Mouse (Mus musculus) CH12.LX (cell line): ENCODE data around the gene Chst11. TPM values are rescaled to one million over a fixed set of nuclear protein-coding genes. Genes with fewer than 3 reads are reported as not detected.
A peak's percentile ranks its signal among the peaks of the same experiment; 100 is the strongest.

Source experiments
- DNase-seq: peaks from one replicate; pipeline ENCODE4 v3.0.0-alpha.2; 2013; ENCODE audit errors: extremely low read depth
- H3K27ac ChIP-seq: 2 replicates; pipeline ENCODE4 v1.5.1; 2012; ENCODE audit warnings: low read depth, mild to moderate bottlenecking, control low read depth, moderate library complexity; ENCODE audit not compliant: insufficient read depth
- H3K27me3 ChIP-seq: replicated peaks from 2 replicates; pipeline ENCODE3; 2012; ENCODE audit warnings: inconsistent platforms
- H3K36me3 ChIP-seq, 2 experiments: replicated peaks in 1 of 2; 2 replicates each; pipeline versions ENCODE3 to v1.6.1; 2012; ENCODE audit warnings: inconsistent platforms in 1 of 2, low read length in 1 of 2, mild to moderate bottlenecking in 1 of 2, mixed read lengths in 1 of 2, moderate library complexity in 1 of 2; ENCODE audit not compliant: control insufficient read depth in 1 of 2, insufficient read depth in 1 of 2
- H3K4me1 ChIP-seq, 2 experiments: 2 replicates each; pipeline ENCODE4 v1.6.1; 2012; ENCODE audit warnings: inconsistent platforms in 1 of 2, moderate library complexity in 1 of 2; ENCODE audit not compliant: insufficient read depth in 2 of 2, control insufficient read depth in 1 of 2
- H3K4me2 ChIP-seq: 2 replicates; pipeline ENCODE4 v1.6.1; 2012; ENCODE audit warnings: low read depth, mild to moderate bottlenecking, control low read depth; ENCODE audit not compliant: poor library complexity, insufficient read depth, severe bottlenecking
- H3K4me3 ChIP-seq, 3 experiments: fragments of 150-350 bp in 1 of 3; sonication (generic) in 1 of 3; replicated peaks in 1 of 3; 2 replicates each; pipeline versions ENCODE3 to v1.5.1; 2011 to 2012; ENCODE audit warnings: low read depth in 2 of 3, low read length in 2 of 3, mild to moderate bottlenecking in 2 of 3, moderate library complexity in 2 of 3, control low read depth in 1 of 3, improper control_type of control experiment in 1 of 3, inconsistent platforms in 1 of 3, mixed read lengths in 1 of 3; ENCODE audit not compliant: poor library complexity in 1 of 3
- H3K79me2 ChIP-seq: replicated peaks from 2 replicates; pipeline ENCODE4 v1.6.1; 2012; ENCODE audit warnings: mild to moderate bottlenecking, moderate library complexity; ENCODE audit not compliant: control insufficient read depth, poor library complexity, insufficient read depth, severe bottlenecking; ENCODE audit errors: extremely low read depth
- H3K9ac ChIP-seq: 2 replicates; pipeline ENCODE4 v1.6.1; 2012; ENCODE audit warnings: low read depth, mild to moderate bottlenecking, control low read depth, moderate library complexity; ENCODE audit not compliant: insufficient read depth
- H3K9me3 ChIP-seq: replicated peaks from 2 replicates; pipeline ENCODE3; 2012; ENCODE audit warnings: low read length, inconsistent platforms, mixed read lengths
- BHLHE40 ChIP-seq: IDR thresholded peaks from 2 replicates; pipeline ENCODE4 v1.6.1; 2011; ENCODE audit warnings: mild to moderate bottlenecking, low read depth, low read length, improper control_type of control experiment
- CHD2 ChIP-seq: IDR thresholded peaks from 2 replicates; pipeline ENCODE4 v1.6.1; 2011; ENCODE audit warnings: low read length, improper control_type of control experiment
- CTCF ChIP-seq, 2 experiments: IDR thresholded peaks in 1 of 2; conservative IDR thresholded peaks in 1 of 2; 2 replicates each; pipeline ENCODE4 v1.5.1; 2011 to 2012; ENCODE audit warnings: low read depth in 2 of 2, low read length in 2 of 2, improper control_type of control experiment in 1 of 2, inconsistent platforms in 1 of 2, mild to moderate bottlenecking in 1 of 2, moderate library complexity in 1 of 2
- ELF1 ChIP-seq: IDR thresholded peaks from 2 replicates; pipeline ENCODE4 v1.6.1; 2014; ENCODE audit warnings: low read depth, mild to moderate bottlenecking, inconsistent platforms, low read length, improper control_type of control experiment
- EP300 ChIP-seq: IDR thresholded peaks from 2 replicates; pipeline ENCODE4 v1.6.1; 2011; ENCODE audit warnings: low read length, improper control_type of control experiment
- ETS1 ChIP-seq: conservative IDR thresholded peaks from 2 replicates; pipeline ENCODE4 v1.6.1; 2012; ENCODE audit warnings: low read depth, mild to moderate bottlenecking, inconsistent platforms, low read length, improper control_type of control experiment, moderate library complexity
- GABPA ChIP-seq: IDR thresholded peaks from 2 replicates; pipeline ENCODE4 v1.6.1; 2012; ENCODE audit warnings: low read depth, low read length, improper control_type of control experiment, inconsistent platforms; ENCODE audit not compliant: insufficient replicate concordance
- HCFC1 ChIP-seq: IDR thresholded peaks from 2 replicates; pipeline ENCODE4 v1.6.1; 2012; ENCODE audit warnings: low read depth, mild to moderate bottlenecking, inconsistent platforms, low read length, improper control_type of control experiment
- IRF4 ChIP-seq: IDR thresholded peaks from 2 replicates; pipeline ENCODE4 v1.6.1; 2014; ENCODE audit warnings: low read depth, mild to moderate bottlenecking, inconsistent platforms, low read length, improper control_type of control experiment
- JUN ChIP-seq: IDR thresholded peaks from 2 replicates; pipeline ENCODE4 v1.6.1; 2011; ENCODE audit warnings: low read depth, mild to moderate bottlenecking, low read length, improper control_type of control experiment, moderate library complexity; ENCODE audit not compliant: insufficient read depth
- JUND ChIP-seq: conservative IDR thresholded peaks from 2 replicates; pipeline ENCODE4 v1.6.1; 2011; ENCODE audit warnings: low read depth, low read length, improper control_type of control experiment
- MAFK ChIP-seq: IDR thresholded peaks from 2 replicates; pipeline ENCODE4 v1.6.1; 2011; ENCODE audit warnings: low read length, improper control_type of control experiment; ENCODE audit not compliant: insufficient replicate concordance
- MAX ChIP-seq: IDR thresholded peaks from 2 replicates; pipeline ENCODE4 v1.6.1; 2011; ENCODE audit warnings: low read length, improper control_type of control experiment
- MAZ ChIP-seq: IDR thresholded peaks from 2 replicates; pipeline ENCODE4 v1.6.1; 2012; ENCODE audit warnings: low read depth, mild to moderate bottlenecking, inconsistent platforms, low read length, improper control_type of control experiment, moderate library complexity
- MYC ChIP-seq: IDR thresholded peaks from 2 replicates; pipeline ENCODE4 v1.6.1; 2011; ENCODE audit warnings: low read depth, mild to moderate bottlenecking, improper control_type of control experiment, low read length
- NELFE ChIP-seq: IDR thresholded peaks from 2 replicates; pipeline ENCODE4 v1.6.1; 2011; ENCODE audit warnings: low read depth, low read length, improper control_type of control experiment
- NRF1 ChIP-seq: IDR thresholded peaks from 2 replicates; pipeline ENCODE4 v1.6.1; 2014; ENCODE audit warnings: low read depth, mild to moderate bottlenecking, inconsistent platforms, low read length, improper control_type of control experiment, moderate library complexity
- PAX5 ChIP-seq: IDR thresholded peaks from 2 replicates; pipeline ENCODE4 v1.6.1; 2012; ENCODE audit warnings: low read length, inconsistent platforms, mixed read lengths
- POLR2AphosphoS2 ChIP-seq: IDR thresholded peaks from 2 replicates; pipeline ENCODE4 v1.6.1; 2011; ENCODE audit warnings: low read depth, low read length, improper control_type of control experiment
- RAD21 ChIP-seq: IDR thresholded peaks from 2 replicates; pipeline ENCODE4 v1.6.1; 2011; ENCODE audit warnings: low read depth, mild to moderate bottlenecking, low read length, improper control_type of control experiment, moderate library complexity
- RCOR1 ChIP-seq: conservative IDR thresholded peaks from 2 replicates; pipeline ENCODE4 v1.6.1; 2012; ENCODE audit warnings: low read depth, mild to moderate bottlenecking, inconsistent platforms, low read length, improper control_type of control experiment
- SIN3A ChIP-seq: IDR thresholded peaks from 2 replicates; pipeline ENCODE4 v1.6.1; 2012; ENCODE audit warnings: low read length, improper control_type of control experiment, inconsistent platforms
- SMC3 ChIP-seq: IDR thresholded peaks from 2 replicates; pipeline ENCODE4 v1.6.1; 2011; ENCODE audit warnings: low read depth, low read length, improper control_type of control experiment
- TBP ChIP-seq: conservative IDR thresholded peaks from 2 replicates; pipeline ENCODE4 v1.6.1; 2011; ENCODE audit warnings: low read depth, low read length, improper control_type of control experiment
- TCF12 ChIP-seq: IDR thresholded peaks from 2 replicates; pipeline ENCODE4 v1.6.1; 2014; ENCODE audit warnings: low read depth, mild to moderate bottlenecking, inconsistent platforms, low read length, improper control_type of control experiment
- USF1 ChIP-seq: IDR thresholded peaks from 2 replicates; pipeline ENCODE4 v1.6.1; 2014; ENCODE audit warnings: low read depth, mild to moderate bottlenecking, inconsistent platforms, low read length, improper control_type of control experiment
- USF2 ChIP-seq: conservative IDR thresholded peaks from 2 replicates; pipeline ENCODE4 v1.6.1; 2011; ENCODE audit warnings: low read depth, low read length, improper control_type of control experiment
- ZC3H11A ChIP-seq: IDR thresholded peaks from 2 replicates; pipeline ENCODE4 v1.6.1; 2012; ENCODE audit warnings: low read depth, mild to moderate bottlenecking, inconsistent platforms, low read length, improper control_type of control experiment
- ZKSCAN1 ChIP-seq: IDR thresholded peaks from 2 replicates; pipeline ENCODE4 v1.6.1; 2012; ENCODE audit warnings: low read depth, inconsistent platforms, low read length, improper control_type of control experiment, borderline replicate concordance
- ZMIZ1 ChIP-seq: IDR thresholded peaks from 2 replicates; pipeline ENCODE4 v1.6.1; 2012; ENCODE audit warnings: low read depth, mild to moderate bottlenecking, inconsistent platforms, low read length, improper control_type of control experiment
- ZNF384 ChIP-seq: IDR thresholded peaks from 2 replicates; pipeline ENCODE4 v1.6.1; 2012; ENCODE audit warnings: low read depth, low read length, improper control_type of control experiment, inconsistent platforms
- dilution Hi-C: fragments of 300-500 bp; cut with MboI; formaldehyde crosslinking; loops from 2 replicates; pipeline ENCODE4 v1.14.3; 2020; ENCODE audit warnings: low sequenced_read_pairs; ENCODE audit not compliant: extremely low pct_unique_long_range_greater_than_20kb, extremely low pct_ligation_motif_present
- in situ Hi-C: fragments of 300-500 bp; cut with MboI; formaldehyde crosslinking; loops from 3 replicates; pipeline ENCODE4 v1.14.3; 2019; ENCODE audit warnings: low sequenced_read_pairs, low pct_ligation_motif_present, low pct_unique_long_range_greater_than_20kb, mixed read lengths
- polyA plus RNA-seq: library from polyadenylated mRNA; unstranded; fragments of >175 nt; gene quantifications from 2 replicates; pipeline ENCODE4 v1.2.1, GENCODE M21; 2012; ENCODE audit warnings: low read depth; ENCODE audit not compliant: insufficient read length
- total RNA-seq, 2 experiments: library from RNA; depleted of rRNA; stranded (reverse); fragments of 300-350 nt in 1 of 2; fragments of >200 nt in 1 of 2; gene quantifications; 2 replicates each; pipeline ENCODE4 v1.2.3; 2012 to 2014

Gene Chst11
- total and polyA plus RNA-seq, 3 experiments: 3.6 to 5.3 (median 4.5) TPM

GRCm38 (mm10) chr10:83093705-83094104 lies 108.4 kb downstream of the Chst11 start:
- Histone ChIP-seq H3K4me3 (no peak overlapping the region), H3K4me1 (peaks cover 0 to 16% of the 10 kb centered on the region in 2 experiments; a peak in 2 of 4 replicates), H3K9ac (no peak overlapping the region), H3K27ac (no peak overlapping the region), H3K4me2 (no peak overlapping the region), H3K36me3 (no peaks in the 10 kb centered on the region), H3K79me2 (no peaks in the 10 kb centered on the region), H3K9me3 (no peaks in the 10 kb centered on the region), H3K27me3 (no peaks in the 10 kb centered on the region)
- no peak for TF ChIP-seq NELFE
- no peak for TF ChIP-seq USF2
- no peak for TF ChIP-seq JUN
- no peak for TF ChIP-seq MAZ
- TF ChIP-seq PAX5: no peak
- no peak for TF ChIP-seq RCOR1
- TF ChIP-seq POLR2AphosphoS2: no peak
- no peak for TF ChIP-seq GABPA
- no peak for TF ChIP-seq CTCF (conservative IDR thresholded peaks at IDR 0.05 in 1 of 2, IDR thresholded peaks at IDR 0.05 in 1 of 2; ENCODE audit: low read depth in 2 of 2, low read length in 2 of 2)
- TF ChIP-seq BHLHE40: no peak
- TF ChIP-seq TCF12: no peak
- TF ChIP-seq ELF1: no peak
- in situ Hi-C loops (no loop called here), dilution Hi-C loops (no loop called here)
- no peak for DNase-seq

- Histone ChIP-seq H3K79me2 (no peaks in the 10 kb centered on the region), H3K4me2 (no peak overlapping the region), H3K27ac (no peak overlapping the region), H3K4me3 (no peak overlapping the region), H3K9me3 (no peaks in the 10 kb centered on the region), H3K9ac (no peak overlapping the region), H3K27me3 (no peaks in the 10 kb centered on the region), H3K36me3 (no peaks in the 10 kb centered on the region), H3K4me1 (peaks cover 0 to 16% of the 10 kb centered on the region in 2 experiments; a peak in 2 of 4 replicates)
- dilution Hi-C loops: no loop called here
- peak; percentile 59 for DNase-seq
- no peak for TF ChIP-seq SIN3A
- no peak for TF ChIP-seq GABPA
- TF ChIP-seq CHD2: no peak
- TF ChIP-seq NRF1: no peak
- no peak for TF ChIP-seq IRF4
- no peak for TF ChIP-seq ZKSCAN1
- TF ChIP-seq BHLHE40: no peak
- no peak for TF ChIP-seq RAD21
- TF ChIP-seq SMC3: no peak
- no peak for TF ChIP-seq ZMIZ1
- no peak for TF ChIP-seq ZC3H11A
- TF ChIP-seq MAFK: no peak
- no peak for TF ChIP-seq NELFE
- TF ChIP-seq HCFC1: no peak
- TF ChIP-seq TCF12: no peak
- TF ChIP-seq JUN: no peak
- peak; percentile 76 for TF ChIP-seq ETS1
- TF ChIP-seq PAX5: no peak
- TF ChIP-seq ELF1: no peak
- TF ChIP-seq TBP: no peak
- peak; percentile 85 for TF ChIP-seq ZNF384
- TF ChIP-seq USF1: no peak
- TF ChIP-seq MYC: no peak
- peak; percentile 10; the same call in 1 of the 2 replicates for TF ChIP-seq EP300
- 0 out of 2 replicates have a peak, but pooled peaks have one; percentile 14 for TF ChIP-seq JUND
- no peak for TF ChIP-seq CTCF (conservative IDR thresholded peaks at IDR 0.05 in 1 of 2, IDR thresholded peaks at IDR 0.05 in 1 of 2; ENCODE audit: low read depth in 2 of 2, low read length in 2 of 2)
- TF ChIP-seq MAX: no peak
- in situ Hi-C loops: no loop called here
Observed at GRCm38 (mm10) chr10:83094248-83094647, 109.0 kb downstream of the Chst11 start.
